Mouse (Mus musculus): ENCODE results near the gene Dgkg. TPM values are rescaled to one million over a fixed set of nuclear protein-coding genes. Genes with fewer than 3 reads are reported as not detected.
A peak's percentile ranks its signal among the peaks of the same experiment; 100 is the strongest.

The Dgkg gene
- total RNA-seq, 2 experiments from 2014 or later, result 0.82 to 0.88 TPM

DNA sequence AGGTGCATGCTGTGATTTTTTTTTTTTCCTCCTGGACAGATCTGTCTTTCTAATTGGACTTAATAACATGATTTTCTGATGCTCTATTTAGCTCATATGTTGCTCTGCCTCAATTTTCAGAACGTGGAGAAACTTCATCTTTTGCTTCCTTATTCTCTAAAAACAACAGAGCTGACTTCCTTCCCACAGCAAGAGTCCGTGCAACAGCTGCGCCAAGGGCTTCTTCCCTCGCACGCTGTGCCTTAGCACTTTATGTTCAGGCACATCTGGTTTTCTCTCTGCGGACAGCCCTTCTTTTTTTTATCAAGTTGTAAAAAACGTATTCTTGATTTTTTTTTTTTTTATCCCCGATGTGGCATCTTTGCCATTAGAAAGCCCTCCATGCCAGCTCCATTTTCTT lies 111.2 kb downstream of the Dgkg start:
- no peak for DNase-seq

DNA sequence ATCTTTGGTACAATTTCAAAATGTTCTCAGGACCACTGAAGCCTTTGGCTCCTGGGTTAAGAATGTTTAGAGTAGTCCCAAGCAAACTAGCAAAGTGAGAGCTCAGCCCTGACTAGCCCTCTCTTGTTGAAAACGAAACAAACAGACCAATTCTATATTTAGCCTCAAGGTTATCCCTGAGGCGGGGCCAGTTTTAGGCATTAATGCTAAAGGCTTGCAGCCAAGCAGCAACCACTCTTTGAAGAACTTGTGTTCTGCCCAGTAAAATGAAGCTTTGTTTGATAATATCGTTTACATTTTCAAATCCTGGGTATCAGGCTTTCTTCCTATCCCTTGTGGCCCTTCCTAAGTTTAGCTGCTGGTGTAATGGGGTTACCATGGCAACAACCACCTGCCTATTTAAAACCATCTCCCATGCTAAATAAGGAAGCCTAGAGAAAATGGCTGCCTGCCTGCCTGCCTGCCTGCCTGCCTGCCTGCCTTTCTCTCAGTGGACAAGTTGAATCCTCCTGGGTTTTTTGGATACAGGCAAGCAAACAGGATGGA lies 111.9 kb downstream of the Dgkg start:
- DNase-seq, result no peak

GRCm38 (mm10) chr16:22542691-22543141 lies 114.3 kb downstream of the Dgkg start:
- no peak for DNase-seq

DNA sequence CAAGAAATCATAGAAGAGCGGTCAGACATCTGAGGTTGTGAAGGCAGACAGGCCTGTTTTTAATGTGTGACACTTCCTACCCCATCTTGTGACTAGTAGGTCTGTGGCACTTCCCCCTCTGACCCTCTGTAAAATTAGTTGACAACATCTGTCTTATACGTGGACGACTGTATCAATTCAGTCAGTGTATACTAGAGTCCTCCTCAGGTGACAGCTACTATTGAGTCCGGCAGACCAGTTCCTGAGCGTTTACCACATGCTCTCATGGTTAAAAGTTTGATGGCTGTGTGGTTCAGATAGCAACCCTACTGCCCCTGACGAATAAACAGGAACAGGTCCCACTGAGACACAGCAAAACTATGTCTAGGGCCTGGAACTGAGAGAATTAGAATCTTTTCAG lies 117.7 kb downstream of the Dgkg start:
- no peak for DNase-seq

- DNase-seq, result no peak
Measured at GRCm38 (mm10) chr16:22536581-22537160, 120.3 kb downstream of the Dgkg start.

DNA sequence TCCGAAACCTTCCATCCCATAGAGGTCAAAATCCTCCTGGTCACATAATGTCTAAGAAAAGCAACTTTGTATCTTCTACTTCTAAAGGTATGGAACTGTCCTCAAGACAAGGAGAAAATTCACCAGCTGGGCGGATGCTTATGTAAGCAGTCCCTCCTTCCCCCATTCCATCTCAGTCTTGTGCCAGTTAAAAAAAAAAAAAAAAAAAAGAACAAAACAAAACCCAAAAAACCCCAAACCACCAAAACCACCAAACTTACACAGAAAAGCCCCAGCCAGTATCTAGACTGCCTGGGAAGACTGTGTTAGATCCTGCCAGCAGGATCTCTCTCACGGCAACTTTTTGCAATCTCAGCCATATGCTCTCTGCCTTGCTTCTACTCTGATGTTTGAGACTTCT lies 123.9 kb downstream of the Dgkg start:
- no peak for DNase-seq

GRCm38 (mm10) chr16:22531834-22532233 lies 125.2 kb downstream of the Dgkg start:
- DNase-seq, result peak; percentile 55

GRCm38 (mm10) chr16:22531041-22531440 lies 126.0 kb downstream of the Dgkg start:
- DNase-seq, result no peak

DNA sequence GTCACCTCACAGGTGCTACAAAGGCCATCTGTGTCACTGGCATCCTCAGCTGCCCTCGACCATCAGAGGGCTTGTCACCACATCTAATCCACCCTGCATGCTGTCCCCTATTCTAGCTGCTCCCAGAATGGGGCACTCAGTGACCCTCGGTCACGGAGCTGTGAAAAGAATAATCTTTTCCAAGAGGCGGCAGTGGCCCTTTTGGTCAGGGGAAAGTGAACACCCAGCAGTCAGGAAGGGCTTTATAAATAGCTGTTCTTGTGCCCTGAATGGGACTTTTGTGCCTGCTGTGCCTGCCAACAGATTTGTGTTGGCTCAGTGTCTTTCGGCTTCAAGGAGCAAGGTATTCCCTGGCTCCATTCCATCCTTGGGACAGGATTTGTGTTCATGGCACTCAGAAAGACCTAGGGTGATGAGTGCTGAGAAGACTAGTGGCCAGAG lies 129.5 kb downstream of the Dgkg start:
- DNase-seq, result no peak

DNA sequence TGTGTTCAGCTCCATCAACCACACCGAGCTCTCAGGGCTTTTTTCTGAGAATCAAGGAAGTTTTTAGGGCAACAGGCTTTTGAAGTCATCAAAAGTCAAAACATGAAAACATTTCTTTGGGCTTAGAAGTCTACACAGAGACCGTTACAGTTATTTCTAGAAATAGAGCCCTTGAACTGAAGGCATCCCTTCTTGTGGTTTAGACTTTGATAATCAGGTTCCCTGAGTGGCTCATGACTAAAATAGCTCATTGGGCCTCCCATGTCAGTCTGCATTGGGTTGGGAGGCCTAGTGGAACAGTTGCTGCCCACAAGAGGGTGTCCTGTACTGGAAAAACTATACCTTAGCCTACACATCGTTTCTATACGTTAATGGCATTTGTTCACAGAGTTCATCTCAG lies 130.6 kb downstream of the Dgkg start:
- no peak for DNase-seq

DNA sequence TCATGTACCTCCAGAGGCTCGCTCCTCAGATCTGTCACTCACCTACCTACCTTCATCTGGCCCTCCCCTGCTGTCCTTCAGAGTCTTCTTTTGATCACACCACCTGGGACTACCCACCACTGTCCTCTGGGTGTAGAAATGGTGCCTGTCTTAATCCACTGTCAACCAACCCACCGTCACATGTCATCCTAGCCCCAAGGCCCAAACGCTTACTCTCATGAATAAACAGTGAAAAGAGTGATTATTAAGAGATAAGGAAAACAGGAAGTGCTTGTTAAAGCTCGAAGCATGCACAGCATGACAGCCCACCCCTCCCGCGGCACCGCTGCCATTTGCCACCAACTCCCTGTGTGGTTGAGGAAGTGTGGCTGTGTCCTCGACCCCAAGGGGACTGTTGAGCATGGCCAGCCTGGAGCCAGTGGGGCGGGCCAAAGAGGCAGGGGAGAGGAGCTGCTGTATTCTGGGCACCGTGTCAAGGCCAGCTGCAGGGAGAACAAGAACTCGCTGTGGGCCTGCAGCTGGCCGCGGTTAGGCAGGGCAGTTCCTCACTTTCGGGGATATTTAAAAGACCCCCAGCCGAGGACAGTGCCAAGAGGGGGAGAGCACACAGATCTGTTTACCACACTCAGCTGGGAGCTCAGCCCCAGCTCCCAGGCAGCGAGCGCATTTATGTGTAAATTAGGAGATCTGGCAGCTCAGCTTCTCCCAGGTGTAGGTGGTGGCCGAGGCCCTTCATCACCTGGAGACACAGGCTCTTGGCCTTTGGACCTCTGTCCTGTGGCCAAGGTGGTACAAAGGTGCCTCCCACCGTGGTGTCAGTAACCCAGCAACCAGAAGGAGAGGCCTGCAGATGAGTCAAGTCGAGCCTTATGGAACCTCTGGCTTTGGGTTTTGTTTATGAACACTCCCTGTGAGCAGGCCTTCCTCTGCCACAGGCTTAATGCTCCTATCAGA lies 139.3 kb downstream of the Dgkg start:
- peak; percentile 80 for DNase-seq

- DNase-seq, result no peak
Measured at GRCm38 (mm10) chr16:22515476-22515875, 141.5 kb downstream of the Dgkg start.

- DNase-seq, result no peak
Measured at GRCm38 (mm10) chr16:22510861-22511637, 146.0 kb downstream of the Dgkg start.

DNA sequence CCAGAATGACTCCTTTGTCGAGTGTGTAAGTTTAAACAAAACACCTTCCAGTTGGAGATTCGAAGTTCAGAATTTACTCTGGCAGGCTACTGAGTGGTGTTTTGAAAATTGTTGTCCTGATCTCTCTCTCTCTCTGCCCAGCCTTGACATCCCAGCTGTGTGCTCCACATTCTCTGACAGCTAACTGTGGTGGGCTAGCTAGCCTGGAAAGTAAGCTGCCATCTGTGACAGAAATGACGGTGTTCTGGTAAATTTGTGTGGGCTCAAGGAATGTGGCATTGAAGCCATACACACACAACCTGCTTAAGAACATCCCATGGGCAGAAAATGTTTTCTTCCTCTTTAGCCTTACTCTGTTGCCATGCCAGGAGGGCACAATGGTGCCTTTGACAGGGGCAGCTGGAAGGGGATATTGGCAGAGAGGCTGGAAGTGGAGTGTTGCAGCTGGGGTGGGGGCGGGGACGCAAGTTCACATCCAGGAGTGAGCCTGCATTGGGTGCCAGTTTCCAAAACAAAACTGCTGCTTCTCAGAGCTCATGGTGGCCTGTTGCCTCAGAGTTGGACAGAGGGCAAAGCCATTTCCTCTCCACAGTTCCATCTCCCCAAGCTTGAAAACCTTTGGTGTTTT lies 148.0 kb downstream of the Dgkg start:
- no peak for DNase-seq

- no peak for DNase-seq
Measured at GRCm38 (mm10) chr16:22505656-22506055, 151.4 kb downstream of the Dgkg start.

DNA sequence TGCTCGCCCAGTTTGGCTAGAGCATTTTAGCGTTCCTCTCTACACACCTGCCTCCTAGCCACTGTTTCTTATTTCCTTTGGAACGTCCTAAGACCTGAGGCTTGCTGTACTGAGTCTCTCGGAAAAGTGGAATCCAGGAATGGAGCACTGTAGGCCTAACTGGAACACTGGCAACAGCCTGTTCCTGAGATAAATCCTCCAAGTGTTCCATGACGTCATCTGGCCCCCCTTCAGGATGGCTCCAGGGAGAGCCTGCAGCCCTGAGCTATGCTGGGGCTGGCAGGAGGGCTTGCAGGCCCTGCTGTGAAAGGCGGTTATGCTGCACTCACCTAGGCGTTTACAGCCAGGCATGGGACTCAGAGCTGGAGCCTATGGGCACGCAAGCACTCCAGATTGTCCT lies 152.2 kb downstream of the Dgkg start:
- DNase-seq, result peak; percentile 33

- DNase-seq, result peak; percentile 42
Measured at GRCm38 (mm10) chr16:22504049-22504448, 153.0 kb downstream of the Dgkg start.

DNA sequence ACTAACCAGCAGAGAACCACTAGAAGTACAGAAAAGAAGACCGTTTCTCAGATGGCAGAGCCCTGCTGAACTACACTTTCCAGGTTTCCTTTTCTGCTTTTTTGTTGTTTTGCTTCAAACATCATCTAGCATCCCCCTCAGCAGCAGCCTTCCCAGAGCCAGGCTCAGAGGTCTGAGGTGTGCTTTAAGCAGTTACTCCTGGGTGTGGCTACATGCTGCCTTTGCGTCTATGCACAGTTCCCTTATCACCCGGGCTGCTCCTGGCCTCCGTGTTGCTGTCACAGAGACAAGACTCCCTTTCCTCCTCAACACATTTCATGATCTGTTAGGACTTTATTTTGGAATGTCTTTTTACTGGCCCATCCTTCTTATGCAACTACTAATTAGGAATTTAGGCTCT lies 153.6 kb downstream of the Dgkg start:
- DNase-seq, result no peak

- DNase-seq, result no peak
Measured at GRCm38 (mm10) chr16:22501855-22502254, 155.2 kb downstream of the Dgkg start.

GRCm38 (mm10) chr16:22500561-22500960 lies 156.5 kb downstream of the Dgkg start:
- no peak for DNase-seq

DNA sequence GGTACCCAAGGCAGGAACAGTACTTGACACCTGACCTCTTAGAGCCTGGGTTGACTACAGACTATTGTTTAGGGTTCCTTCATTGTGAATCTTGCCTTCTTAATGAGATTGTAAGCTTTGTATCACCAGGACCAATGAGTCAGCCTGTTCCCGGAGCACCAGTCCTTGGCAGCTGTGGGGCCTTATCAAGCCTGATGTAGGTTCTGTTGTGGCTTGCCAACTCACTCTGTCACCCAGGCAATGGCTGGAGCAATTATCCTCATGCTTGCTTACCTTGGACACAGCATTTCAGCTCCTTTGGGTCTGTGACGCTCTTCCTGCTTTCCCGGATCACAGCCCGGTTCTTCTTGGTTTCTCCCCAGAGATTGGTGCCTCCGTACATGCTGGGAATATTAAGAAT lies 157.1 kb downstream of the Dgkg start:
- no peak for DNase-seq

DNA sequence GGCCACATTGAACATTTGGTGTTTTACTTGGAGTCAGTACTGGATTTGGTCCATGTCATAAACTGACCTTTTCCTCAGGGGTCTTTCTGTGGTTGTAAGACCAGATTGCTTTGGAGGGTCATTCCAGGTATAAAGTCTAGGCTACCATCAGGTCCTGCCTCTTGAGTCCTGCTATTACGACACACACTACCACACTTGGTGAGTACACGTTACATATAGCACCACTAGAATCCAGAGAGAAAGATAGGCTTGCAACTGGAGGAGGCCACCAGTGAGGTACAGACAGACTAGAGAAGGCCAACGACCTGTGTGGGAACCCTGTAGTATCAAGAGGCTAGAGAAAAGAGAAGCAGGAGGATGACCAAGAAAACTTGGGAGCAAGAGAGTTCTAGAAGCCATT lies 157.6 kb downstream of the Dgkg start:
- no peak for DNase-seq

Measured in gastrocnemius, postnatal 10 days (tissue).